Mouse (Mus musculus) lung, adult 2 months (tissue): ENCODE measurements around the gene Hcfc1r1.

ENCODE experiments used
- CTCF ChIP-seq: fragments of 200-500 bp; IDR thresholded peaks from 2 replicates; pipeline ENCODE4 v1.5.1; 2011; ENCODE audit warnings: mild to moderate bottlenecking, low read length, control low read depth; ENCODE audit not compliant: insufficient read depth
- POLR2A ChIP-seq: fragments of 200-500 bp; IDR thresholded peaks from 2 replicates; pipeline ENCODE4 v1.6.1; 2011; ENCODE audit warnings: low read depth, mild to moderate bottlenecking, control low read depth, low read length, borderline replicate concordance; ENCODE audit errors: extremely low read depth

GRCm38 (mm10) chr17:23683856-23684672 is 10.7 kb downstream of the Hcfc1r1 start, which contains the start of gene Cldn9:
- TF ChIP-seq CTCF = no peak
- TF ChIP-seq POLR2A = no peak
